Mouse (Mus musculus) ES-Bruce4 (cell line): Measurements from ENCODE around the gene Sdk2. TPM values are rescaled to one million over a fixed set of nuclear protein-coding genes. Genes with fewer than 3 reads are reported as not detected.

Source experiments
- H3K27ac ChIP-seq: 2 replicates; pipeline ENCODE4 v1.5.1; 2012; ENCODE audit warnings: low read length, inconsistent platforms; ENCODE audit not compliant: insufficient read depth
- H3K27me3 ChIP-seq: 2 replicates; pipeline ENCODE4 v1.6.1; 2012; ENCODE audit warnings: mild to moderate bottlenecking, low read length, inconsistent platforms; ENCODE audit not compliant: control insufficient read depth, poor library complexity, insufficient read depth, severe bottlenecking
- H3K36me3 ChIP-seq: 2 replicates; pipeline ENCODE4 v1.6.1; 2012; ENCODE audit warnings: inconsistent platforms, mild to moderate bottlenecking, low read length, moderate library complexity; ENCODE audit not compliant: control insufficient read depth, poor library complexity, insufficient read depth, severe bottlenecking
- H3K4me1 ChIP-seq: one replicate; pipeline ENCODE4 v1.8.1; 2011; ENCODE audit warnings: low read length; ENCODE audit not compliant: control insufficient read depth, insufficient read depth
- H3K4me3 ChIP-seq: 2 replicates; pipeline ENCODE4 v1.5.1; 2011; ENCODE audit warnings: low read depth, mild to moderate bottlenecking, low read length
- H3K9ac ChIP-seq: 2 replicates; pipeline ENCODE4 v1.6.1; 2012; ENCODE audit warnings: low read depth, mild to moderate bottlenecking, inconsistent platforms; ENCODE audit not compliant: poor library complexity, severe bottlenecking
- H3K9me3 ChIP-seq: replicated peaks from 2 replicates; pipeline ENCODE4 v1.6.1; 2012; ENCODE audit warnings: mild to moderate bottlenecking, low read length, inconsistent platforms; ENCODE audit not compliant: control insufficient read depth, poor library complexity, insufficient read depth, severe bottlenecking
- CTCF ChIP-seq: IDR thresholded peaks from one replicate; pipeline ENCODE4 v1.8.1; 2011; ENCODE audit warnings: low read depth, low read length
- EP300 ChIP-seq: IDR thresholded peaks from 2 replicates; pipeline ENCODE4 v1.6.1; 2011; ENCODE audit warnings: low read depth, low read length; ENCODE audit not compliant: insufficient read depth
- POLR2A ChIP-seq: IDR thresholded peaks from one replicate; pipeline ENCODE4 v1.8.1; 2011; ENCODE audit warnings: low read length; ENCODE audit not compliant: insufficient read depth
- polyA plus RNA-seq: library from polyadenylated mRNA; stranded (reverse); fragments of >200 nt; gene quantifications from 2 replicates; pipeline ENCODE4 v1.2.4, GENCODE M21; 2011; ENCODE audit warnings: low read depth; ENCODE audit not compliant: missing spikeins, insufficient read depth, insufficient read length

Sdk2 gene
- polyA plus RNA-seq, 1 experiment, result 0.87 TPM

- no peaks in the 10 kb centered on the region for H3K36me3 ChIP-seq
- H3K4me3 ChIP-seq, result no peak overlapping the region
- H3K27me3 ChIP-seq, result no peaks in the 10 kb centered on the region
- H3K9me3 ChIP-seq, result no peaks in the 10 kb centered on the region
- no peak for TF ChIP-seq EP300
- TF ChIP-seq POLR2A, result no peak
- TF ChIP-seq CTCF, result no peak
- H3K4me1 ChIP-seq, result peaks cover 2% of the 10 kb centered on the region
- no peak overlapping the region for H3K9ac ChIP-seq
- no peak overlapping the region for H3K27ac ChIP-seq
These were observed 311.0 kb downstream of the Sdk2 start for GRCm38 (mm10) chr11:113755878-113756277.

GRCm38 (mm10) chr11:113754845-113755244 lies 312.0 kb downstream of the Sdk2 start:
- Histone ChIP-seq H3K27ac (0 out of 2 replicates have a peak overlapping the region, but pooled peaks have one; percentile 13), H3K4me1 (peaks cover 2% of the 10 kb centered on the region), H3K27me3 (no peaks in the 10 kb centered on the region), H3K9me3 (no peaks in the 10 kb centered on the region), H3K36me3 (no peaks in the 10 kb centered on the region), H3K4me3 (no peak overlapping the region), H3K9ac (no peak overlapping the region)
- no peak for TF ChIP-seq EP300
- no peak for TF ChIP-seq CTCF
- no peak for TF ChIP-seq POLR2A

- Histone ChIP-seq H3K27ac (no peak overlapping the region), H3K9me3 (no peaks in the 10 kb centered on the region), H3K4me3 (peak overlapping the region; percentile 68), H3K4me1 (peaks cover 6% of the 10 kb centered on the region), H3K9ac (peak overlapping the region; percentile 77), H3K27me3 (no peaks in the 10 kb centered on the region), H3K36me3 (no peaks in the 10 kb centered on the region)
- TF ChIP-seq EP300 (no peak), POLR2A (no peak), CTCF (no peak)
These were observed 314.0 kb downstream of the Sdk2 start for GRCm38 (mm10) chr11:113752685-113753430.

DNA sequence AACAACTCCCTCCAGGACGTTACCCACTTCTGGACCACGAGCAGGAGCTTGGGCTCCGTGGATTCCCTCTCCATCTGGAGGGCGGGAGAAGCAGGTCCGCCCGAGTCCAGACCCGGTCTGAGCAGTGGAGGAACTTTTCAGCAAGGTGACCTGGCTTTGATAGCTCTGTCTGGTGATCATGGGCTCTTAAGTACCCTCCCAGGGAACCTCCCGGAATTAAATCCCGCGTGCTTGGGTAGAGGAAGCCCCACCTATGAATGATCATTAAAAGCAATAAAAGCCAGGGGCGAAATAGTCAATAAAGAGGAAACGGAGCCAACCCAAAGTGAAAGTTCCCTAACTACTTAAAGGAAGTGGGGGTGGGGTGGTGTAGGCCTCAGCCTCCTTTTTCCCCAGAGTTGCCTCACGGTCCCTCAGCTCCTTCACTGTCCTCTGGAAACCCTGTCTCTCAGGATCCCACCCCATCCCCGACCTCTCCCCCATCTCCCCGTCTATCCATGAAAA lies 314.6 kb downstream of the Sdk2 start:
- Histone ChIP-seq H3K27me3 (no peaks in the 10 kb centered on the region), H3K36me3 (no peaks in the 10 kb centered on the region), H3K9ac (peak overlapping the region; percentile 77), H3K4me1 (peaks cover 9% of the 10 kb centered on the region), H3K4me3 (peak overlapping the region; percentile 68), H3K9me3 (no peaks in the 10 kb centered on the region), H3K27ac (peak overlapping the region; percentile 87)
- TF ChIP-seq CTCF, result no peak
- no peak for TF ChIP-seq EP300
- TF ChIP-seq POLR2A, result no peak

DNA sequence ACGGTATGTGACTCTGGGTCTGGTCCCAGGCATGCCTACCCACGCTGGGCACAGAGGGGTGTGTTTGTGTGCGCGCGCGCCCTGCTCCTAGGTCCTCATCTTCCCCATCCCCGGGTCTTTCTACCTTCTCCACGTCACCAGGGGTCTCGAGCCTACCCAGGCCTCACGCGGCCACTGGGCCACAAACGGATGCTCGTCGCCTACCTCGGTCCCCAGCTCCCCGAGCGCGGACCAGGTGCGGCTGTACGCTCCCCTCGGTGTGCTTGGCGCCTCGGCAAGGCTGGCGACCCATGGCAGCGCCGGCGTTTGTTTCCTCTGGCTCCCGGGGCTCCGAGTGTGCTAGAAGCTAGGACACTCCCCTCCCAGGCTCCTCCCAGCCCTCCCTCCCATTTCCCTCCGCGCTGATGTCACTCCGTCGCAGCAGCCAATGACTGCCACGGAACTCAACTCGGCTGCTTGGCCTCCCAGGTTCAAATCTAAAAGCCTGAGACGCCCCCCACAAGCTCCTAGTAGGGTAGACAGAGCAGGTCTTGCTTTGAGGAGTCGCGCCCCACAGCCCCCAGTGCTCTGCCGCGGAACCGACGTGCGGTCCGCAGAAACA lies 315.3 kb downstream of the Sdk2 start, which contains the start of gene Cdc42ep4:
Gene Cdc42ep4 (minus strand): TSS at position 398 of the 601 bp plus-strand sequence.
- Histone ChIP-seq H3K9me3 (no peaks in the 10 kb centered on the region), H3K9ac (peak within 1 kb of the TSS; percentile 77), H3K4me3 (peak within 1 kb of the TSS; percentile 91), H3K36me3 (no peaks in the 10 kb centered on the region), H3K27me3 (no peaks in the 10 kb centered on the region), H3K27ac (peak within 1 kb of the TSS; percentile 87), H3K4me1 (peaks cover 11% of the 10 kb centered on the region)
- TF ChIP-seq POLR2A, result peak; percentile 65
- TF ChIP-seq CTCF, result no peak
- no peak for TF ChIP-seq EP300
